Mouse (Mus musculus): ENCODE measurements around the gene Pmm2.

The Pmm2 gene

GRCm38 (mm10) chr16:8658349-8658748 is 20.9 kb downstream of the Pmm2 start:
- no peak for DNase-seq

DNA sequence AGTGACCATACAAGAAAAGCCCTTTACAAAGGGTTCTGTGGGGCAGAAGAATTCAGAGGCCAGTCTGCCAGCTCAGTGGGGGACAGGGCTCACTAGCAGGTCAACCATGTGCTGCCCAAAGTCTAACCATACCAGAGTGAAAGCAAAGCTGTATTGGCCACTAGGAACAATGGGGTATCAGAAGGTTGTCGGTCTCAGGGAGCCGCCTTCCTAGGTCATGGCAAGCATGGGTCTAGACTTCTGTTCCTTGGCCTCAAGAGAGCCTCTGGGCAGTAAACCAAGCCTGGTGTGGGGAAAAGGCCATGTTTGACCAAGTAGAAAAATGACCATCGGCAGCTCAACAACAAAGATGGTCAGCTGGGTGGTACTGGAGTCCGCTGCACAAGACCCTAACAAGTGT is 21.3 kb downstream of the Pmm2 start:
- DNase-seq, result no peak

- DNase-seq, result peak; percentile 51
Observed at GRCm38 (mm10) chr16:8663022-8663421, 25.5 kb downstream of the Pmm2 start.

DNA sequence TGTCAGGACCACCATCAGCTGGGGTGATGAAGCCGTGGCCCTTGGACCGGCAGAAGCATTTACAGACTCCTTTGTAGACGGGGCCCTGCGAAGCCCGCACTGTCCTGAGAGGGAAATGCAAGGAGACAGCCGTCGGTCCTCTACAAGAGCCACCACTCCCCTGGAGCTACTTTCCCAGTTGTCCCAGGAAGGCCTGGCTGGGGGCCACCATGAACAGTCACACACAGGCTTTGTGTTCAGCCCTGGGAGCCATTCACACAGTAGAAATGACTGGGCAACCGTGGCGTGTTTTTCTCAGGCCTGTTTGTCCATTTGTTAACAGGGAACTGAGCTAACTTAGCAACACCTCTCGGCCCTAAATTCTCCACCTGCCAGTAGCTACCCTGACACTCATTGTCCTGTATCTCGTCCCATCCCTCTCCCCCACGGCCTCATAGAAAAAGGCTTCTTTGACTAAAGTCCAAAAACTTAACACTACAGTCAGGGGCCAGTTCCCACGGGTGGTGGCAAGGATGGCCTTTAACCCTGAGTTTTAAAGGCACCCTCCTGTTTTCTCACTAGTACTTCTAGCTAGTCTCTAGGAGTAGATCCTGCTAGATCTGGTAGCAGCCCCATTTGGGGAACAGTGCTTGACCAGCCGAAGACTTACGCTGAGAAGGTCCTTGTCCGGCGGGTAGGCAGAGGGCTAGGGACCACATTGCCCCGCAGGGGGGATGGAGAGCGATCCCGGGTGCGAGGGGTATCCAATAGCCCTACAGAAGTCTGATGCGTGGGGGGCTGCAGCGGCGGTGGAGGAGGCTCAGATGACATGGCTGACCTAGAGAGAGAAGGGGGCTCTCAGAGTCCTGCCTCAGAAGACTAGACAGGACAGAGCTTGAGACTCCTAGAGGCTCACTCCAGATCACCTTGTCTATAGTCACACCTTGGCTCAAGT is 26.4 kb downstream of the Pmm2 start:
- peak; percentile 30 for DNase-seq

DNA sequence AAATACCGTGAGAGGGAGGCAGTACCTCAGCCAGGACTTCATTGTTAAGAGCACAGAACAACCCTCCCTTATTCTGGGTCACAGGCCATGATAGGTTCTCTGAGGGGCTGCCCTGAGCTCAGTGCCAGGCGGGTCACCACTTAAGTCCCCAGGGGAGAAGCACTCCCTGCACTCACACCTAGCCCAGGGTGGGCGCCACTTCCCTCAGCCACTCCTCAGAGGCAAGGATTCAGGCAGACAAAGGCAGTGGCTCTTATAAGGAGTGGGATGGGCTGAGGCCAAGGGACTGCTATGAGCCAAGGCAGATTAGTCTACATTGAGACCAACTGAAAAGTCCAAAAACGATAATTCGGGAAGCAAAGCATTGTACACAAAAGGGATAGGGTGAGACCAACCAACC is 27.9 kb downstream of the Pmm2 start:
- DNase-seq, result peak; percentile 49

DNA sequence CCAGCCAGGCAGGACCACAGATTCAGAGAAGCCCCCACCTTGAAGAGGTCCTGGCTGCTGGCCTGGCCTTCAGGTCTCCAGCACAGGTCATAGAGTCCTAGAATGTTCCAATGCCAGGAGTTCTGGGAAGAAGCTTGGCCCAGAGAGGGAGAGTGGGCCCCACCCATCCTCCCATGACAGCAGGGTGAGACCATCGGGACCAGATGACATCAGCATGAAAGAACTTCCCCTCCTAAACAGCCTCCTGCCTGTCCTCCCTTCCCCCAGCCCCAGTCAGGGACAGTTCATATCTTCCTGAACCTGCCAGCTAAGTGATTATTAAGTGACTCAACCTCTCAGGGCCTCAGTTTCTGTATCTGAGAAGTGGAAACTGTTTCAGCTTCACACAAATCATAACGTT is 29.0 kb downstream of the Pmm2 start:
- DNase-seq, result peak; percentile 89

DNA sequence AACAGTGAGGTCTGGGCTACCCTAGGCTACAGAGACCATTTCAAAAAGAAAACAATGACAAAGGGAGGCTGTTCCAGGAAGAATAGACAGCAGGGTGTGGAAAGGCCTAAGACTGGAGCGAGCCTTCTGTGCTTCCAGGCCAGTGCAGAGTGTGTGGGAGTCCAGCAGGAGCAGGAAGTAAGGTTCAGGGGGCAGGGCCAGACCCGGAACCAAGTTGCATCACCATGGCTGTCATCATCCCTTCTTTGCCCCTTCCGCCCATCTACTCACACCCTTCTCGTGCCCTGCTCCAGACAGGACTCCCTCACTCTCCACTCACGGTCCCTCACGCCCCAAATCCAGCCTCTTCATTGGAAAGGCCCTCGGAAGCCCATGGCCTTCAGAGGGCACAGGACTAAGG is 29.8 kb downstream of the Pmm2 start:
- peak; percentile 73 for DNase-seq

DNA sequence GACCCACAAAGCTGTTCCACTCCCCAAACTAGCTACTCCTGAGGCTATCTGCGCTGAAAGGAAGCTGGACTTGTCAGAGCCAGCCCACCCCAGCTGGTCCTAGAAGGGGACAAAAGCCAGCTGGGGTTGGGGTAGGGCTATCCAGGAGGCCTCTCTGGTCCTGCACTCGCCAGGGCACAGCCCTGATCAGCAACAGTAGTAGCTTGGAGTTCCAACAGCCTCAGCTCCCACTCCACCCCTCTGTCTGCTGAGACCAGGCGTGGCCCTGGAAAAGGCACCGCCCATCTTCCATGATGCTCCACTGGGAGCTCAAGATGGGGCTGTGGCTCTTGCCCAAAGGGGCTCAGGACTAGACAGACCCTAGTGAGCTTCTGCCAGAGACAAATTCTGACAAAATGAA is 30.3 kb downstream of the Pmm2 start:
- DNase-seq, result peak; percentile 30

DNA sequence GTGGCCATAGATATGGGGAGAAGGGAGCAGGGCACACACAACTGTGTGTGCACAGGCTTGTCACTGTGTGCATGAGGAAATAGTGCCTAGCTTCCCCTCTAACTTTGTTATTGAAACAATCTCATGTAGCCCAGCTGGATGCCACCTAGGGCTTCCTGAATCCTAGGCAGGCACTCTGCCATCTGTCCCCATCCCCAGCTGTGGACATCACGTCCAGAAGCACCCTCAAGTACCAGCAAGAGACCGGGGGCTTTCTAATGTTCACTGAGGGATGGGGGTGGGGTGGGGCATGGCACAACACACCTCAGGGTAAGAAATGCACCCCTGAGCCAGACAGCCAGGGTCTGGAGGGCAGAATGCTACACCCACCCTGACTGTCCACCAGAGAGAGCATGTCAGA is 30.9 kb downstream of the Pmm2 start:
- DNase-seq, result no peak

- DNase-seq, result no peak
Observed at GRCm38 (mm10) chr16:8669432-8669831, 32.0 kb downstream of the Pmm2 start.

DNA sequence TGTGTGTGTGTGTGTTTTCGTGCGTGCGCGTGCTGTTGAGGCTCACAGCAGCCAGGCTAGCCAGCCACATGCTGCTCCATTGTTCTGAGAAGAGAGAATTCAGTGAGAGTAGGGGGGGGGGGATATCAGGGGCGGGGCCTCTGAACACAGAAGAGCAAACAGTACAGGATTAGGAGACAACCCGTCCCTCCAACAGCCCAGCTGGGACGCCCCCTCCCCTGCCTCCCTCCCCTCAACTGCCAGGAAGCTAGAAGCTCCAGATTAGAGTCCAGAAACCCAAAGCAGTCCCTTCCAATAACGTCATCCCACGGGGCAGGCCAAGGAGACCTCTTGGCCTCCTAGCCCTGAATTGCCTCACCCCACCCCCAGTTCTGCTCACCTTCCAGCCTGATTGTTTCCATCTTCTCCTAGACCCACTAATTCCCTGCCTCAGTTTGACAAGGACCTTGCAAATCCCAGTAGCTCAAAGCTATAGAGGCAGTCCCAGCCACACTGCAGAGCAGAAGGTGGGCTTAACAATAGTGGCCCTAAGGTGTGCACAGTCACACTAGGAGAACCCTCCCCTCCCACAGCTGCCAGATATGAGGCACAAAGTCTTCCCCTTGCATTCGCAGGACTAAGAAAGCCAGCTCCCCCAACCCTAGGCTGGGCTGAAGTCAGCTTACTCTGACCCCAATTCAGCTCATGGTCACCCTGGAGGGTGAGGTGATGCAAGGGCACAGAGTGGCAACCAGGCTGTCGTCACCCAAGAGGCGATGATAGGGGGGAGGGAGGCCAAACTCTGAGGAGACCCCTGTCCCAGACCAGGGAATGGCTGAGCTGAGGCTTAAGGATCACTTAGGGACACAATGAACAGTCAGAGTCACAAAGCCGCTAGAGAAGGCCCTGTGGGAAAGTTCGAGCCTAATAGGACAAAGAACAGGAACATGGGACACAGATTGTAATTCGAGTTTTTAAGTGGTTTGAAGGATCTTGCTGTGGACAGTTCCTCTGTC is 32.9 kb downstream of the Pmm2 start:
- DNase-seq, result peak; percentile 25

DNA sequence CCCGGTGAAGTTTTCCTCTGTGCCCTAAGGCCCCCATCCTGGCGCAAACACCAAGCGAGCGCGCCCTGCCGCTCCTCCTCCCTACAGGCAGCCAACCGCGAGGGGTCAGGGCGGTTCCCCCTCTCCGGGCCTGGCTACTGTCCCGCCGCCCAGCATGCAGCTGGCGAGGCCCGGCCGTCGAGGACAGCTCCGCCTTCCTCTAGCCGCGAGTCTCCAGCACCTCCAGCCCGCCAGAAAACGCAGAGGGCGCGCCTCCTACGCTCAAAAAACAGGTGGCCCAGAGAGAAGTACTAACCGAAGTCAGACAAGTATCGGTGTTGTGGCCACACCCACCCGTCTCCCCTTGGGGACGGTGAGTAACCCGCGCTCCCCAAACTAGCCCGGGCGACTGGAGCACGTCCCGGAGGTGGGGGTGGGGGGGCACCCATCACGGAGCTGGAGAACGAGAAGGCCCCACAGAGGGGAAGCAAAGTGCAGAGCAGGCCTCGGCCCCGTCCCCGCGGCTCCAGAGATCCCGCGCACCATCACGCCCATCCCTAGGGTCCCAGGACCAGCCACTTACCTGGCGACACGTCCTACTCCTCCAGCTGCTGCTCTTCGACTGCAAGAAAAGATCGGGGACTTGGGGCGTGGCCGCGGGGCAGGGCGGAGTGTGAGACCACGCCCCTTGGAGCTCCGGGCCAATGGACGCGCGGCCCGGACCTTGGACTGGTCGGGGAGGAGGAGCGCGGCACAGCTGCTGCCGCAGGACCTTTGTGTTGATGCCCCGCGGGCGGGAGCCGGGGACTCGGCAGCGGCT is 34.3 kb downstream of the Pmm2 start, which contains the start of gene Carhsp1:
TSS of gene Carhsp1 (minus strand) at position 605 of the 799 bp plus-strand sequence.
- DNase-seq, result peak; percentile 97

DNA sequence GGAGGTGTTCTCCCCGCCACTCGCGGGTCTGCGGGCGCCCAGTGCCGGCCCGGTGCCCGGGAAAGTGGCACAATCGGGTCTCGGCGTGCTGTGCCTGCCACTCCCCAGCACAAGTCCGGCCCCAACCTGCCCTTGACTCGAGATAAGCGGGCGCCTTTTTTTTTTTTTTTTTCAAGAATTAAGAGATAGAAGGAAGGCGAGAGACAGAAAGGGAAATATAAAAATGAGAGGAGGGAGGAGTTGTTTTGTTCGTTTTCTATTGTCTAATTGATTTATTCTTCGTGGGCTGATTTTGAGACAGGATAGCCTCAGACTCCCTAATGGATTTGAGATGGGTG is 34.8 kb downstream of the Pmm2 start:
- no peak for DNase-seq

GRCm38 (mm10) chr16:8672811-8673210 is 35.3 kb downstream of the Pmm2 start:
- DNase-seq, result no peak

DNA sequence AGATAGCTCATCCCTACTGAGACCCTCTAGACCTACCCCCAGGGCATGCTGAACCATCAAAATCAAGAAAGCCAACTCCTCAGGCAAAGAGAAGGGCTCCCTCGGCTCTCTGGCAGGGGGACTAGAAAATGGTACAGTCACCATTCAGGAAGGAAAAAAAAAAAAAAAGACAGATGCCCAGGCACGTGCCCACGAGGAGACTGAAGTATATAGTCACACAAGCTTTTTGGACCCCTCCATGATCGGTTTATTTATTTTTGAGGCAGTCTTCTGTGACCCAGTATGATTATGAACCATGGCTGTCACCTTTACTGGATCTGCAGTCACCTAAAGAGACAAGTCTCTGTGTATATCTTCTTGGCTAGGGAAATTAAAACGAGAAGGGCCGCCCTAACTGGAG is 35.9 kb downstream of the Pmm2 start:
- DNase-seq, result no peak

DNA sequence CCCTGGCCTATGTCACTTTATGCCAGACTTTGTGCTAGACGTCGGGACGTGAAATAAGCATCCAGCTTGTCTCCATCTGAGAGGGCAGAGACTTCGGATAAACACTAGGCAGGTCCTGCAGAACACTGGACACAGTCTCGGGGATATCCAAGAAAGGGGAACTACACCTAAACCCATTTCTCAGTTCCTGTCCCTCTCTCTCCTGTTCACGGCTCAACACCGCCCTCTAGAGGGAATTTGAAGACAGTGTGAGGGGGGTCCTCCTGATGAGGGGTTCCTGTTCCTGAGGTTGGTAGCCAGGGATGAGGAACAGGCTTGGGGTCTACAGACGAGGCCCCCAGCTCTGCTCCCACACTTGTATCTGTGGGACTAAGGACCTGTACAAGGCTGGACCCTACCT is 36.7 kb downstream of the Pmm2 start:
- DNase-seq, result peak; percentile 65

DNA sequence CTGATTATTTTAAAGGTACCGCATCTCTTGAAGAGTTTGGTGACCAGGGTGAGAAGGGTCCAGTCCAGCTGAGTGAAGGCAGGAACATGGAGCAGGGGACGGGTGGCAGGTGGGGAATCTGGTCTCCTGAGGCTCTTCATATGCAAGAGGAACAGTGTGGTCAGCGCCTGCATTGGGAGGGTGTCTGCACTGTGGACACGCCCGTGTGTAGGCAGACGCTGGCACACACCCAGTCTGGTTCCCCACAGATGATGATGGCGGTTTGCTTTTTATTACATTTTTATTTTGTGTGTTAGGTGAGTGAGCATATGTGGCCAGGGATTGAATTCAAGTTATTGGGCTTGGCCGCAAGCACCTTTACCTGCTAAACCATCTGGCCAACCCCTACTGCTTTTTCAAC is 38.1 kb downstream of the Pmm2 start:
- DNase-seq, result no peak

- no peak for DNase-seq
Observed at GRCm38 (mm10) chr16:8676228-8676627, 38.8 kb downstream of the Pmm2 start.

- DNase-seq, result peak; percentile 55
Observed at GRCm38 (mm10) chr16:8676800-8677199, 39.3 kb downstream of the Pmm2 start.

GRCm38 (mm10) chr16:8678035-8678434 is 40.6 kb downstream of the Pmm2 start:
- peak; percentile 54 for DNase-seq

DNA sequence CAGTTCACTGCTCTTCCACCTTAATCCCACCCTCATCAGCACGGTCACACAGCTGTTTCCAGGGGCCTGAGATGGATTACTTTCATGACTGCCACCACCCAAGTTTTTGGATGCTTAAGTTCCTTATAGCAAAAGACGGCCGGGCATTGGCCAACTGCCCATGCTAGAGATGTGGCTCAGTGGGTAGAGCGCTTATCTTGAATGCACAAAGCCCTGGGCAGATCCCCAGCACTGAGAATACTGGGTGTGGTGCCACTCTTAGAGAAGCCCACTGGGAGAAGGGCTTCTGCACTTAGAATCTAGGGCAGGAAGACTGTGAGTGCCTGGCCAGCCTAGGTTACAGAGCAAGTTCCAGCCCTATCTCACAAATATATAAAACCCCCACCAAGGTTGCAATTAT is 41.2 kb downstream of the Pmm2 start:
- no peak for DNase-seq

GRCm38 (mm10) chr16:8679780-8680179 is 42.3 kb downstream of the Pmm2 start:
- no peak for DNase-seq

DNA sequence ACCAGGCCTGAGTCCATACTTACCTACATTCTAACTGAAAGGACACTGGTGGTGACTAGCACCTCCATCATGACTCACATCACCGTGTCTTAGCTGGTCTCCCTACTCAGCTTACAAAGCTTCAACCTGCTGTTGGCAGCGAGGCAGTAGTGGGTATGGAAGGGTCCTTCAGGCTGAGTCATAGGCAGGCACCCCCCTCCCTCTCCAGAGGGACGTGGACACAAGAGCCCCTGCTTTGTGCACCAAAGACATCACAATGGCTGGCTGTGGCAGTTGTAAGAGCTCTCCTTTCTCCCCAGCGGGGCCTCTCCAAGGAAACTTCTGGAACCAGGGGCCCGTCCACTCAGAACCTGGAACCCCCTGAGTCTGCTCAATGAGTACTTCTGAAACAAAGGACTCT is 43.0 kb downstream of the Pmm2 start, which contains the start of gene Gm5767:
TSS of gene Gm5767 (plus strand) at position 301 of the 400 bp plus-strand sequence.
- no peak for DNase-seq

Data from lung, postnatal 36 days (tissue).